Mouse (Mus musculus): ENCODE results near the gene Rcbtb1.
"Not testable (repeated sequence)": the region's sequence is repeated elsewhere in the genome, so short reads cannot be mapped to it uniquely, and the experiment has no call there.

The Rcbtb1 gene

GRCm38 (mm10) chr14:59200711-59201603 lies at the start of gene Rcbtb1:
TSS of gene Rcbtb1 (plus strand) at chr14:59201209.
- ATAC-seq (ENCODE audit: low TSS enrichment), result peak; percentile 92

- peak; percentile 88 for ATAC-seq (ENCODE audit: low TSS enrichment)
These were observed 45.4 kb upstream of the Rcbtb1 start for GRCm38 (mm10) chr14:59155589-59155988.

GRCm38 (mm10) chr14:59157016-59157698 lies 43.9 kb upstream of the Rcbtb1 start:
- ATAC-seq (ENCODE audit: low TSS enrichment), result no peak

GRCm38 (mm10) chr14:59178649-59179048 lies 22.4 kb upstream of the Rcbtb1 start, which contains the start of gene Gm5142:
TSS of gene Gm5142 (minus strand) at chr14:59178749.
- ATAC-seq (ENCODE audit: low TSS enrichment), result no peak

GRCm38 (mm10) chr14:59182732-59183131 lies 18.3 kb upstream of the Rcbtb1 start:
- no peak for ATAC-seq (ENCODE audit: low TSS enrichment)

- no peak for ATAC-seq (ENCODE audit: low TSS enrichment)
These were observed 15.5 kb upstream of the Rcbtb1 start for GRCm38 (mm10) chr14:59185514-59185913.

GRCm38 (mm10) chr14:59186121-59186520 lies 14.9 kb upstream of the Rcbtb1 start:
- no peak for ATAC-seq (ENCODE audit: low TSS enrichment)

- ATAC-seq (ENCODE audit: low TSS enrichment), result no peak
These were observed 701 bp downstream of the Rcbtb1 start for GRCm38 (mm10) chr14:59201604-59202215.

- no peak for ATAC-seq (ENCODE audit: low TSS enrichment)
These were observed 4.5 kb downstream of the Rcbtb1 start for GRCm38 (mm10) chr14:59205461-59205860.

- ATAC-seq (ENCODE audit: low TSS enrichment), result no peak
These were observed 5.1 kb downstream of the Rcbtb1 start for GRCm38 (mm10) chr14:59205976-59206583.

- no peak for ATAC-seq (ENCODE audit: low TSS enrichment)
These were observed 8.0 kb downstream of the Rcbtb1 start for GRCm38 (mm10) chr14:59209003-59209402.

GRCm38 (mm10) chr14:59209816-59210215 lies 8.8 kb downstream of the Rcbtb1 start:
- ATAC-seq (ENCODE audit: low TSS enrichment), result no peak

GRCm38 (mm10) chr14:59219241-59219640 lies 18.2 kb downstream of the Rcbtb1 start:
- no peak for ATAC-seq (ENCODE audit: low TSS enrichment)

- ATAC-seq (ENCODE audit: low TSS enrichment), result no peak
These were observed 25.2 kb downstream of the Rcbtb1 start for GRCm38 (mm10) chr14:59226240-59226639.

GRCm38 (mm10) chr14:59229822-59230221 lies 28.8 kb downstream of the Rcbtb1 start:
- ATAC-seq (ENCODE audit: low TSS enrichment), result no peak

- peak; percentile 48 for ATAC-seq (ENCODE audit: low TSS enrichment)
These were observed 29.4 kb downstream of the Rcbtb1 start for GRCm38 (mm10) chr14:59230331-59230966.

GRCm38 (mm10) chr14:59232003-59232402 lies 31.0 kb downstream of the Rcbtb1 start:
- peak; percentile 73 for ATAC-seq (ENCODE audit: low TSS enrichment)

- no peak for ATAC-seq (ENCODE audit: low TSS enrichment)
These were observed 32.6 kb downstream of the Rcbtb1 start for GRCm38 (mm10) chr14:59233635-59234034.

- peak; percentile 97 for ATAC-seq (ENCODE audit: low TSS enrichment)
These were observed 49.3 kb downstream of the Rcbtb1 start for GRCm38 (mm10) chr14:59250350-59250749.

GRCm38 (mm10) chr14:59255861-59256260 lies 54.9 kb downstream of the Rcbtb1 start:
- ATAC-seq (ENCODE audit: low TSS enrichment), result not testable (repeated sequence)

- ATAC-seq (ENCODE audit: low TSS enrichment), result no peak
These were observed 59.0 kb downstream of the Rcbtb1 start, which contains the start of gene Gm6904 for GRCm38 (mm10) chr14:59260056-59260455. TSS of gene Gm6904 (minus strand) at chr14:59260216.
